8 mouse cellular contexts compared by ENCODE assay signal in genomic region chr5:66069470-66070144, GRCm38 (mm10).
DNase-seq lines count a peak whose midpoint lies in the region; ATAC-seq and TF ChIP-seq lines count a peak whose summit lies in the region.

No protein-coding gene starts in this region.

- H3K9me3 ChIP-seq in lung, embryonic 15.5 days: no peaks in the 10 kb centered on the region
- H3K9me3 ChIP-seq in neural tube, embryonic 15.5 days (replicated peaks): no peaks in the 10 kb centered on the region

- 6% methylated on average over 27 of the region's 27 CpGs for WGBS in lung, embryonic 15.5 days
- 3% methylated on average over 27 of the region's 27 CpGs for WGBS in neural tube, embryonic 15.5 days
- 5% methylated on average over 27 of the region's 27 CpGs for WGBS in cerebellum, adult 2 months

- H3K9ac ChIP-seq in lung, embryonic 15.5 days: peak overlapping the region; percentile 43
- 0 out of 2 replicates have a peak overlapping the region, but pooled peaks have one; percentile 17 for H3K9ac ChIP-seq in neural tube, embryonic 15.5 days (replicated peaks)

- H3K36me3 ChIP-seq in lung, embryonic 15.5 days: no peaks in the 10 kb centered on the region
- no peaks in the 10 kb centered on the region for H3K36me3 ChIP-seq in neural tube, embryonic 15.5 days

- peaks cover 14% of the 10 kb centered on the region for H3K4me1 ChIP-seq in lung, embryonic 15.5 days
- H3K4me1 ChIP-seq in neural tube, embryonic 15.5 days: peaks cover 14% of the 10 kb centered on the region
- no peaks in the 10 kb centered on the region for H3K4me1 ChIP-seq in cerebellum, adult 2 months (ENCODE audit: control insufficient read depth, insufficient read depth, low read length)

- H3K4me2 ChIP-seq in lung, embryonic 15.5 days: peak overlapping the region; percentile 82
- H3K4me2 ChIP-seq in neural tube, embryonic 15.5 days: peak overlapping the region; percentile 78

- no peak for TF ChIP-seq CTCF in cerebellum, adult 2 months (IDR thresholded peaks at IDR 0.05; ENCODE audit: borderline replicate concordance, insufficient read depth, low read depth, low read length)

- no peaks in the 10 kb centered on the region for H3K27me3 ChIP-seq in lung, embryonic 15.5 days
- H3K27me3 ChIP-seq in neural tube, embryonic 15.5 days (replicated peaks): 0 out of 2 replicates have a peak, but pooled peaks cover 7% of the 10 kb centered on the region
- no peaks in the 10 kb centered on the region; the same call in 1 of the 2 replicates for H3K27me3 ChIP-seq in cerebellum, adult 2 months (ENCODE audit: control insufficient read depth, insufficient read depth, low read length)

- TF ChIP-seq POLR2A in cerebellum, adult 2 months (IDR thresholded peaks at IDR 0.05; ENCODE audit: borderline replicate concordance, insufficient read depth, low read length): no peak

- peak; percentile 73 to 86 for DNase-seq in adrenal gland, adult (ENCODE audit: inconsistent age in 2 of 2, low spot score in 1 of 2)
- DNase-seq in adrenal gland, postnatal 4 days (ENCODE audit: low spot score in 2 of 2): no peak
- DNase-seq in brain, adult 2 months (ENCODE audit: low read depth, low spot score): peak; percentile 45
- DNase-seq in gastrocnemius, postnatal 25 days: peak; percentile 45
- DNase-seq in kidney, adult 18-20 months: peak; percentile 61
- DNase-seq in cerebellum, adult 2 months: no peak

- peak overlapping the region; percentile 63 for H3K27ac ChIP-seq in lung, embryonic 15.5 days
- H3K27ac ChIP-seq in neural tube, embryonic 15.5 days (replicated peaks): no peak overlapping the region
- H3K27ac ChIP-seq in cerebellum, adult 2 months (ENCODE audit: insufficient read depth, low read length): no peak overlapping the region

- ATAC-seq in lung, embryonic 15.5 days (ENCODE audit: borderline replicate concordance, extremely low read depth, low FRiP score, low TSS enrichment): peak; percentile 84; the same call in 1 of the 2 replicates
- ATAC-seq in neural tube, embryonic 15.5 days (ENCODE audit: low FRiP score): peak; percentile 35; the same call in 1 of the 2 replicates

- peak overlapping the region; percentile 48 for H3K4me3 ChIP-seq in lung, embryonic 15.5 days
- H3K4me3 ChIP-seq in neural tube, embryonic 15.5 days (replicated peaks): peak overlapping the region; percentile 39
- H3K4me3 ChIP-seq in cerebellum, adult 2 months (replicated peaks; ENCODE audit: insufficient read depth, low read depth, low read length): no peak overlapping the region

Comparison
In these comparisons a context has a peak if more than half of its experiments do, and no peak if none do; other contexts are left out.
1. DNase-seq: peak in adrenal gland, adult (2 of 2), brain, adult 2 months (single experiment), gastrocnemius, postnatal 25 days (single experiment) and kidney, adult 18-20 months (single experiment); none in adrenal gland, postnatal 4 days (0 of 2) and cerebellum, adult 2 months (0 of 2).